Mouse (Mus musculus): ENCODE data around the gene Rnf126. TPM values are rescaled to one million over a fixed set of nuclear protein-coding genes. Genes with fewer than 3 reads are reported as not detected.

Rnf126 gene
- total RNA-seq, 2 experiments from 2014 or later = 28.2 to 32.1 TPM

DNA sequence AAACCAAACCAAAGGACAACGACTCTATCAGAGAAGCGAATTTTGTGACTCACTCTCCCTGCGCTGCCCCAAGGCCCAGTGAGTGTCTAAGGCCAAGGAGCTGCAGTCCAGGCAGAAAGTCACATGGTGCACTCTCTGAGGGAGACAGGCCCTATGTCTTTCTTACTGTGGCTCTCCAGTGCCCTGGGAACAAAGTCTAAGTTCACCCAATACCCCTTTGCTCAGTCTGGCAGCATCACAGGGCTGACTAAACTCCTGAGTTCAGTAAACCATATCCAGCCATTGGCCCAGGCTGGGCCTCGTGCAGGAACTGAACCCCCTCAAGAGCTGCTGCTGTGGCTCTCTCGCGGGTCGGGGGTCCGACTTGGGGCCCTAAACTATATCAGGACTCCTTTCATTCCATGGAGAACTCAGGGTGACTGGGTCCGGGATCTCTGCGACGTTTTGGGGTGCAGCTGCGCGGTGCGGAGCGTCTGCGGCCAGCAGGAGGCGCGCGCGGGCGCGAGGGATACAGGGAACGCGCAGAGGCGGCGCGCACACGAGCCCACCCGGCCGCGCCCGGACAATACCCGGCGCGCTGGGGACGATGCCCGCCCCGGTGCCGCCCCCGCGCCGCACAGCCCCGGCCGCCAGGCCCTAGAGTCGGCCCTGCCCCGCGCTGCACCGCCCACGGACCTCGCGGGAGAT is 26.4 kb upstream of the Rnf126 start, which contains the start of gene Palm:
Gene Palm (plus strand): TSS at position 522 of the 687 bp plus-strand sequence.
- peak; percentile 50 for ATAC-seq (replicated peaks; ENCODE audit: poor library complexity, severe bottlenecking)

DNA sequence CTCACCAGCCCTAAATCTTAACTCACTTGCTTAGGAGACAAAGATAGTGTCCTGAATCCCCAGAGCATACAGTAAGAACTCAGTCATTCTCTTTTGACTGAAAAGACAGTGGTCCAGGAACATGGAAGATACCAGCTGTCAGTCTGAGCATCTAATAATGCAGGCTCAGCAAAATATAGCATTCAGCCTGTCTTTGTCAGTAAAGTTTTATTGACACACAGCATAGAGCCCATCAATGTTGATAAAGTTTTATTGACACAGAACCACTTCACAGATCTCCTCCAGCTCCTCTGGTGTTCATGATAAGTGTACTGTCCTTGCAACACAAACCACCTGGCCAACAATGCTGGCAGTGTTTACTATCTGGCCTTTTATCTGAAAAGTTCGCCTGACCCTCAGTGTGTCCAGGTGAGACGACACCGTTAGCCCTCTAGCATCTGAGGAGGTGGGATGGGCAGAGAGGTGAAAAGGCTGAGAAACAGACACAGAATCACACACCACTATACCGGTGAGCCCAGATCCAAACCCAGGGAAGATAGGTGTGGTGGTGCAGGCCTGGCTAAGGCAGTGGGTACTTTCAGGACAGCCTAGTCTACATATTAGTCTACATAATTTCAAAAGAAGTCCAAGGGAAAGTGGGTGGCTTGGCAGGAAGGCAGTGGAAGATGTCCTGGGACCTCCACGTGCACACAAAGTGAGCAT is 25.7 kb upstream of the Rnf126 start:
- ATAC-seq (replicated peaks; ENCODE audit: poor library complexity, severe bottlenecking) = no peak

DNA sequence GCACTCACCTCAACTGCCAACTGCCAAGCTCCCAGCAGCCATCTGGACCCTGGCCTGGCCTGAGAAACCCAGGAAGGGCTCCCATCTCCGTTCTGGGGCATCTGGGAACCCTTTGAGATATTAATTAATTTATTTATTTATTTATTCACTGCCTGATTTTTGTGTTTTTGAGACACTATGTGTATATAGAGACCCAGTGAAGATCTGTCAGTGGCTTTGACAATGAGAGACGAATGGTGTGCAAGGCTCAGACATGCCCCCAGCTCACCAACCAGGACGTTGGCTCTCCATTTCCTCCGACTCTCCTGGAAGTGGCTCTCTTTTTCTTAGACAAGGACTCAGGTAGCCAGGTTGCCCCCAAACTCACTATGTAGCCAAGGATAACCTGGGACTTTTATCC is 24.1 kb upstream of the Rnf126 start, which contains the start of gene Prss57:
Gene Prss57 (minus strand): TSS at position 101 of the 400 bp plus-strand sequence.
- ATAC-seq (replicated peaks; ENCODE audit: poor library complexity, severe bottlenecking) = no peak; the same call in 1 of the 2 replicates

DNA sequence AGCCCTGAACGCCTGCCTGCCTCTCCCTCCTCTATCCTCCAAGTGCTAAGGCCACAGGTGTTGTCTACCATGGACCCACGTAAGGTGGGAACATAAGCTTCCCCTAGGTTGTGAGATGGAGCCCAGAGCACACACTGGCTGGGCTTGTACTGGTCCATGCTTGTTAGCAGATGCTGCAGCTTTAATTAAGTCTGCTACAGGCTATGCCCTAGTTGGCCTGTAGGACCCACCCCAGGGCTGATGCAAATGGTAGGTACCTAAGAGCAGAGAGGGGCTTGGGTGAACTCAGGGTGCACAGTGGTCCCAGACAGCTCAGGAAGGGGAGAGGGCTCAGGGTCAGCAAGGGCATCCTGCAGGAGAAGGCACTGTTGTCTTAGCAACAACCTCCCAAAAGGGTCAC is 22.8 kb upstream of the Rnf126 start:
- no peak for ATAC-seq (replicated peaks; ENCODE audit: poor library complexity, severe bottlenecking)

DNA sequence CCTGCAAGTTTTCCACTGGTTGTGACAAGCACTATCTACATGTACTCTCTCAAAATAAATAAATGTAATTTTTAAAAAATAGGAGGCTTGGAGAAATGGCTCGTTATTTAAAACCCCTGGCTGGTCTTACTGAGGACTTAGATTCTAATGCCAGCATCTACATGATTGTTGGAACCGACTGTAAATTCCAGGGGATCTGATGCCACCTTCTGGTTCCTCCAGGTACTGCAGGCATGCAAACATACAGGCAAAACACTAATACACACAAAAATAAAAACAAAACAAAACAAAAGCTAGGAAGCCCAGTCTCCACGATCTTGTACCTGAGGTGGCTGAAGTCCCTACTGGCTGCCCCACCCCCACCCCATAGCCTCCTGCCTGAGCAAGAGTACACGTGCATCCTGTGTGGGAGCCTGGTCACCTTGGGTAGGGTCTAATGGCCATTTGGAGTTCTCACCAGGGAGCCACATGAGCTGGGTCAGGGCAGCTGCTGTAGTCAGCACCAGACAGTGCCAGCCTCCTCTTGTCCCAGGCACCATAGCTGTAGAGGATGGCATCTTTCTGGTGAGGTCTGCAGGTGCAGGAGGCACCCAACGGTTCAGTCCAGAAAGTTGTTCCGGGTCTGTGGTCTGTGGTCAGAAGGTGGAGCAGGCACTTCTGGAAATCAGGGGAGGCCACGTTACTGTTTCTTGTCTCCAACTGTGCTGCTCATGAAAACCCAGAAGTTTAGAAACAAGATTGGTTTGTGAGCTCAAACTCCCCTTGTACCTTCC is 21.8 kb upstream of the Rnf126 start:
- peak; percentile 54 for ATAC-seq (replicated peaks; ENCODE audit: poor library complexity, severe bottlenecking)

DNA sequence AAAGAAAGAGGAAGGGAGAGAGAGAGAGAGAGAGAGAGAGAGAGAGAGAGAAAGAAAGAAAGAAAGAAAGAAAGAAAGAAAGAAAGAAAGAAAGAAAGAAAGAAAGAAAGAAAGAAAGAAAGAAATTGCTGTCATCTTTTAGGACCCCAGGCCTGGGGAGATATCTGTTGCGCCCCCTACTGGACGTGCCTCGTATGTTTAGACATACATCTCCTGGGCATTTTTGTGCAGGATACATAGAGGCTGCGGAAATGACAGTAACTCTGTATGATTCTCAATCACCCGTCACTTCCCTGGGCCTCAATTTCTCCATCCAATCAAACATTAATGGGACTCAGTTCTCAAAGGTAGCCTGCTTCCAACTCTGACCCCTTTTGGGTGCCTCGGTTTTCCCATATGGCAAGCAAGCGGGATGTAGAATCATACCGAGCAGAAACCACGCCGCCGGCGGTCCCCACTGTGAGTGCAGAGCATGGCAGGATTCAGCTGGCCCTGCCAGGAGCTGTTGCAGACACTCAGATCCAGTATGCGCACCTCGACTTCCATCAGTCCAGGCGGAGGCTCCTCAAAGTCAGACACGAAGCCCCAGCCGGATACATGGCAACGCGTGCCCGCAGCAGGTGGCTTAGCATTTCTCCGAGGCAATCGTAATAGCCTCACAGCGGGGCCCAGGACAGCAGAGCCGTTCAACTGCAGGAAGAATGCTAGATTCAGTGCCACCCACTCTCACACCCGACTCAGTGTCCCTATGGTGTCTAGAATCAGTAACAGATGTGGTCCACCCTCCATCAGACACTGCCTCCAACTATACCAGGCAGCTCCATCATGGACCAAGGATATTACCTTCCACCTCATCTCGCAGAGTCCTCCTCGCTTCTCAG is 17.4 kb upstream of the Rnf126 start:
- no peak for ATAC-seq (replicated peaks; ENCODE audit: poor library complexity, severe bottlenecking)

DNA sequence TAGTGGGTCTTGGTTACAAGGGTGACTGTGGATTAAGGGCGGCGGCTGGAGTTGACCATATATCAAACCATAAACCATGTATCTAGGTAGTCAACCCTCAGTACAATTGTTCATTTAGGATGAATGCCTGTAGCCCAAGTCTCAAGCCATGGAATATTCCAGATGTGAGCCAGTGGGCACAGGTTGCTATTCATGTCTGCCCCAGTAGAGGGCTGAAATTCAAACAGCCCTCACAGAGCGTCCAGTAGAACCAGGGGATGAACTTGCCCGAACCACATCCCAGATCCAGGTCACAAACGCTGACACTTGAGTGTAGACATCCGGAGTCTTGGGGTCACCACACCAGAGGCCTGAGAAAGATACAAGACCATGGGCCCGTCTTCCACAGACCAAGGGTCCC is 16.3 kb upstream of the Rnf126 start:
- no peak for ATAC-seq (replicated peaks; ENCODE audit: poor library complexity, severe bottlenecking)

DNA sequence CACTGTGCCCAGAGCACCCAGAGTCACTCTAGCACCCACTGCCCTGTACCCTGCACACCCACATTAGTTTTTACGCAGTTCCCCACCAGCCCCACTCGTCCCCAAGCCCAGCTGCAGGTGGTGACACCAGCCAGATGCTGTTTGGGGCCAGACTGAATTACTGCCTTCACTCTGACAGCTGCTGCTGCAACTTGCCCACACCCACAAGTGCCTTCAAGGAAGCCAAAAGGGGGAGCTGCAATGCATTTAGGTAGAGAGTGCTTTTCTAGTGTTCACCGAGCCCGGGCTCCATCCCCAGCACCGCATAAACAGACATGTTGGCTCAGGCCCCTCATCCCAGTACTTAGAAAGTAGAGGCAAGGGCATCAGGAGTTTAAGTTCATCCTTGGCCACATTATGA is 15.2 kb upstream of the Rnf126 start:
- ATAC-seq (replicated peaks; ENCODE audit: poor library complexity, severe bottlenecking) = no peak

DNA sequence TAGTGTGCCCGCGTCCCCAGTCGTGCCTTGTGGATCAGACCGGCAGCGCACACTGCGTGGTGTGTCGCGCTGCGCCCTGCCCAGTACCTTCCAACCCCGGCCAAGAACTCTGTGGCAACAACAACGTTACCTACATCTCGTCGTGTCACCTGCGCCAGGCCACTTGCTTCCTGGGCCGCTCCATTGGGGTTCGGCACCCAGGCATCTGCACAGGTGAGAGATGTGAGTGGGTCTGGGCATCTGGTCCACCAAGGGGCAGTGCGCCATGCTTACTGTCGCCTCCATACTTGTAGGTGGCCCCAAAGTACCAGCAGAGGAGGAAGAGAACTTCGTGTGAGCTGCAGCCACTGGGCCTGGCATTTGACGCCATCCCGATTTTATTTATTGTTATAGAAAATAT is 14.4 kb upstream of the Rnf126 start:
- ATAC-seq (replicated peaks; ENCODE audit: poor library complexity, severe bottlenecking) = 0 out of 2 replicates have a peak, but pooled peaks have one; percentile 0

DNA sequence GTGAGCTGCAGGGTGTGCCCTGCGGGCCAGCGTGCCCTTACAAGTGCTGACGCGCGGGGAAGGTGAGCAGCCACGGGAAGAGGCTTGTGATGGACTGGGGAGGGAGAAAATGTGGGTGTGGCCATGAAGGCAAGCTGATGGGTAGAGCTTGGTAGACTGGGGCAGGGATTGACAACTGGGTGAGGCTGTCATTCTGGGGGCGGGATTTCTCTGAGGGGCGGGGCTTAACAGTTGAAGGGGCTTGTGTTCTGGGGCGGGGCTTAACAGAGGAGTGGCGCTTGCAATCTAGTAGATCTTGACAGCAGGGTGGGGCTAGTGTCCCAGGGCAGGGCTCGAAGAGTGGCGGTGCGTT is 13.9 kb upstream of the Rnf126 start:
- ATAC-seq (replicated peaks; ENCODE audit: poor library complexity, severe bottlenecking) = peak; percentile 55

DNA sequence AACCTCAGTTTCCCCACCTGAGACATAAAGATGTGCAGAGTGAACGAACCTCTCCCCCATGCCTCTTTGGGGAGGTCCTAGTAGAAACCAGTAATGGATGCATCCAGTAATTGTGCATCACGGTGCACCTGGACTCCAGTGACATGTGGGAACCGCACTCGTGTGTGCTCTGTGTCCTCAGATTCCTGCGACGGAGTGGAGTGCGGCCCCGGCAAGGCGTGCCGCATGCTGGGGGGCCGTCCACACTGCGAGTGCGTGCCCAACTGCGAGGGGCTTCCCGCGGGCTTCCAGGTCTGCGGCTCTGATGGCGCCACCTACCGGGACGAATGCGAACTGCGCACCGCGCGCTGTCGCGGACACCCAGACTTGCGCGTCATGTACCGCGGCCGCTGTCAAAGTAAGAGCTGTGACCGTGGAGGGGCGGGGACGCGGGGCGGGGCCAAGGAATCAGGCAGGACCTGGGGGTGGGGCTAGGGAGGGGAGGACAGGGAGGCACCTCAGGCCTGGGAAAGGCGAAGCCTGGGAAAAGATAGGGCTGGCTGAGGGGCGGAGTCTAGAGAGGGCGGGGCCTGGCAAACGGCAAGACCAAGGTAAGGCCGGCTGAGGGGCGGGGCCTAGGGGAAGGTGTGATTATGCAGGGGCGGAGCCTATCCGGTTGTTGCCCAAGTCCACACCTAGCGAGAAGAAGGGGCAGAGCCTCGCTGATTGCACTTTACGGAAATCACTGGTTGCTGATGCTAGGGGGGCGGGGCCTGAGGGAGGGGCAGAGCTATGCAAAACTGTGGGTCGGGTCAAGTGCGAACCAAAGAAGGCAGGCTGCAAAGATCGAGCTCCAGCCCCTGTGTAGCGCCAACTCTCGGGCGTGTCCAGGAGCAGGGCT is 13.3 kb upstream of the Rnf126 start:
- ATAC-seq (replicated peaks; ENCODE audit: poor library complexity, severe bottlenecking) = peak; percentile 70

DNA sequence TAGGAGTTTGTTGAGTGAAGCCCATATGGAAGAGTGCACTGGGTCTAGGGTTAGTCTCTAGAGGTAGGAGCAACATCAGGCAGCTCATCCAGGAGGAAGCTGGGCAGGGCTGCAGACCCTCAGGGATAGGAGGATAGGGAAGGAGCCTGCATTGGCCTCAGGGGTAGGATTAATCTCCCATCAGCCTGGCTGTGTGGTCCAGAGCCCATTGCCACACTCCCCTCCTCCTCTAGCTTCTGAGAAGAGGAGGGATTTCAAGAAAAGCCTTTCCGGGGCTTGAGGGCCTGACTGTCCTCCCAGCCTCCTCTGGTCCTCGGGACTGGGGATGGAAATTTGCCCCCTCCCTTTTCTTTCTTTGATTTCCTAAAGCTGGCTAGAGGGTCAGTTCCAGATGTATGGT is 12.4 kb upstream of the Rnf126 start:
- ATAC-seq (replicated peaks; ENCODE audit: poor library complexity, severe bottlenecking) = no peak

DNA sequence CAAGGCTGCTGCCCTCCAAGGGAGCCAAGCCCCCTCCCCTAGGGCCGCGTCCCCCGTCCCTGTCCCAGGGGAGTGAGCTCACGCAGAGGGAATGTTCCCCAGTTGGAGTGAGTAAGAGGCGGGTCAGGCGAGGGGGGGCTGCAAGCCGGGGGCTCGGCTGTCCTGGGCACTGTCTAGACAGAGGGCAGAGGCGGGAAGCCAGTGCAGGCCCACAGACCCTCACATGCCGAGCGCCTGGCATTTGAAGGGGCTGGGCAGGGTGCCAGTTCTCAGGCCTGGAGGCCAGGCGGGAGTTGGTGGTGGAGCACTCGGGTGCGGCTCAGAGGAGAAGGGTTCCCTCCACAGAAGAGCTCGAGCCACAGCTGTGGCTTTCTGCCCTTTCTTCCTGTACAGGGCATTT is 11.3 kb upstream of the Rnf126 start:
- ATAC-seq (replicated peaks; ENCODE audit: poor library complexity, severe bottlenecking) = no peak

DNA sequence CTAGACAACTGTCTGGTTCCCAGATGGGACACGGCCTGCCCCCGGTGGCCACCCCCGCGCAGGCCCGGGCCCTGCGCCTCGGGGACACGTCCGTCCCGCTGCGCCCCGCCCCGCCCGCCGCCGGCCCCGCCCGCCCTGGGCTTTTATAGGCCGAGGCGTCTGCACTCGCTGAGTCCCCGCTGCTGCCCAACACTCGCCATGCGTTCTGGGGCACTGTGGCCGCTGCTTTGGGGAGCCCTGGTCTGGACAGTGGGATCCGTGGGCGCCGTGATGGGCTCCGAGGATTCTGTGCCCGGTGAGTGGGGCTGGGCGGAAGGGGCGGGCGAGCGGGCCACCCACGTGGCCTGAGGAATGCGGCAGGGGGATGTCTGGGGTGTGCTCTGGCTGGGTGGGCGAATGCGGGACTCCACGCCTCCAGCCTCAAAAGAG is 10.4 kb upstream of the Rnf126 start, which contains the start of gene Fstl3:
Gene Fstl3 (plus strand): TSS at position 170 of the 429 bp plus-strand sequence.
- no peak for ATAC-seq (replicated peaks; ENCODE audit: poor library complexity, severe bottlenecking)

DNA sequence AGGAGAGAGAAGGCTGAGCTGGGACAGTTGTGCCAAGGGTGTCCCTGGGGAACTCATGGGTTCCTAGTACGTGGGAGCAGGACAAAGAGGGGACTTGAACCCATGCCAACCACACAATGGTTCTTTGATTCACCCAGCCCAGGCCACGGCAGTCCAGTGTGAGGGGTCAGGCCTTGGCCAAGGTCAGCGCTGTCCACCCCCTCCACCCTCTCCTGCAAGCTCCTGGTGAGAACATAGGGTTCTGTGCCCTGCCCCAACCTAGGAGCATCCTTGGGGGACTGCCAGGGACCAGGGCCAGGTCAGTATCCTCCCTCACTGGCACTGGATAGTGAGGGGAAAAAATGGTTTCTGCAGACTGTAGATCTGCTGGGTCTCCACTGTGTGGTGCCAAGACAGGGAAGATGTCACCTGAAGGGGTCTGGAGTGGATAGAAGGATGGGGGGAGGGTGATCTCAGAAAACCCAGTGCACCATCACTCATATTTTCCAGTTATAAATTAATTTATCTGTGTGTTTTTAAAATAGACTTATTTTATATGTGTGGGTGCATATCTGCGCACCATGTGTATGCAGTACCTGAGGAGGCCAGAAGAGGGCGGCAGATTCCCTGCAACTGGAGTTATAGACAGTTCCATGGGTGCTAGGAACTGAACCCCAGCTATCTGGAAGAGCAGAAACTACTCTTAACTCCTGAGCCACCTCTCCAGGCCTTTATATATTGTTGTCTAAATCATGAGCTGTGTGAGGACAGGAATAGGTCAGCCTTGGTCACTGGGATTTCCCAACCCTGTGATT is 7.9 kb upstream of the Rnf126 start:
- ATAC-seq (replicated peaks; ENCODE audit: poor library complexity, severe bottlenecking) = no peak

DNA sequence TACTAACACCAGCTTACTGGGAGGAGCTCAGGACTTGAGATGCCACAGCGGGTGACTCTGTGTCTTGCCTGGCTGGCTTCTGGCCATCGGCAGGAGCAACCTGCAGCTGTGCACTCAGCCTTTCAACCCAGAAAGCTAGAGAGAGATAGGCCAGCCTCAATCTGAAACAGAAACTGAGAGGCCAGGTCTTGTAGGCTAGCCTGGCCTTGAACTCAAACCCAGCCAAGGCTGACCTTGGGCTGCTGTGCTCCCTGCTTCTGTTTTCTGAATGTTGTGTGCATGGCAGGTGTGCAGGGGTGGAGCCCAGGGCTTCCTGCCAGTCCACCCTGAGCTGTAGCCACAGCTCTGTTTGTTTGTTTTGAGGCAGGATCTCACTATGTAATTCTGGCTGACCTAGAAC is 6.5 kb upstream of the Rnf126 start:
- no peak for ATAC-seq (replicated peaks; ENCODE audit: poor library complexity, severe bottlenecking)

DNA sequence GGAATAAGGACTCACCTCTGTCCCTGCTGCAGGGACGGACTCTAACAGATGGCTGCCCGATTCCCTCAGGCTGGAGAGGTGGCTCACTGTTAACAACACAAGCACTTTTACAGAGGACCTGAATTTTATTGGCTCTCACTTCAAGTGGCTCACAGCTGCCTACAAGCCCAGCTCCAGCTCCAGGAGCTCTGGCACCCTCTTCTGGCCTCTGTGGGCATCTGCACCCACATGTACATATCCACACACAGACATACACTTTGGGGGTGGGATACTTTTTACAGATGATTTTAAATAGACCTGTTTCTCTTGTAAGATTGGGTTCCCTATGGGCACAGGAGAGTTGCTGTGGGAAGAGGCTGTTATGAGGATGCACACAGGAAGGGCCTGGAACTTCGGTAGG is 5.6 kb upstream of the Rnf126 start:
- no peak for ATAC-seq (replicated peaks; ENCODE audit: poor library complexity, severe bottlenecking)

DNA sequence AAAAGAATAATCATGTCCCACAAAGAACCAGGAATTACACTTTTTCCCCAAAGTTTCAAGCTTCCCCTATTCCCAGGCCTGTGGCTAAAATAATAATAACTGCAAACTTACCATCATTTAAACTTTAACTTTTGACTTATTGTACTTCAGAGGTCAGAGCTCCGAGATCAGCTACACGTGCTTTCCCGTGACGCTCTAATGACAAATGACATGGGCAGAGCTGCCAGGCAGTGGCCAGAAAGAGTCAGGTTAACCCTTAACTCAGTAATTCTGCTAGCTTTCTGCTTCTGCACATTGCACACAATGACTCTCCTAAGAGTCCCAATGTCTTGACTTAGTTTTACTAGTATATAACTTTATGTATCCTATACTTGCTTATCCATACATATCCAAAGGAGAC is 2.6 kb upstream of the Rnf126 start:
- ATAC-seq (replicated peaks; ENCODE audit: poor library complexity, severe bottlenecking) = no peak
